Mouse (Mus musculus) kidney, adult 2 months (tissue): ENCODE measurements around the gene Uqcr11. TPM values are rescaled to one million over a fixed set of nuclear protein-coding genes. Genes with fewer than 3 reads are reported as not detected.
A peak's percentile ranks its signal among the peaks of the same experiment; 100 is the strongest.

ENCODE experiments used
- DNase-seq: peaks from one replicate; pipeline ENCODE4 v3.0.0; 2021
- H3K27ac ChIP-seq: fragments of 200-500 bp; 2 replicates; pipeline ENCODE4 v1.5.1; 2012; ENCODE audit warnings: low read depth, low read length, control low read depth, inconsistent platforms; ENCODE audit not compliant: insufficient read depth
- H3K27me3 ChIP-seq: fragments of 200-500 bp; replicated peaks from 2 replicates; pipeline ENCODE4 v1.6.1; 2012; ENCODE audit warnings: mild to moderate bottlenecking, moderate library complexity, low read length, inconsistent platforms; ENCODE audit not compliant: control insufficient read depth, insufficient read depth
- H3K36me3 ChIP-seq: fragments of 200-500 bp; 2 replicates; pipeline ENCODE4 v1.6.1; 2012; ENCODE audit warnings: mild to moderate bottlenecking, moderate library complexity, low read length, inconsistent platforms; ENCODE audit not compliant: control insufficient read depth, insufficient read depth
- H3K4me1 ChIP-seq: fragments of 200-500 bp; 2 replicates; pipeline ENCODE4 v1.6.1; 2011; ENCODE audit warnings: low read length; ENCODE audit not compliant: control insufficient read depth, insufficient read depth
- H3K4me3 ChIP-seq: fragments of 200-500 bp; 2 replicates; pipeline ENCODE4 v1.5.1; 2011; ENCODE audit warnings: mild to moderate bottlenecking, low read depth, low read length, control low read depth; ENCODE audit not compliant: insufficient read depth
- CTCF ChIP-seq: fragments of 200-500 bp; conservative IDR thresholded peaks from 2 replicates; pipeline ENCODE4 v1.5.1; 2011; ENCODE audit warnings: low read depth, mild to moderate bottlenecking, control low read depth, low read length, moderate library complexity, mixed read lengths; ENCODE audit not compliant: insufficient read depth, insufficient read length
- POLR2A ChIP-seq: fragments of 200-500 bp; IDR thresholded peaks from one replicate; pipeline ENCODE4 v1.6.1; 2011; ENCODE audit warnings: low read depth, low read length, control low read depth
- WGBS: fragments of 180-500 bp; shearing (Covaris S2); methylation state at CpG from one replicate; pipeline ENCODE4 v1.1.7; 2018; 5-methylcytosine and 5-hydroxymethylcytosine counted together
- polyA plus RNA-seq: library from polyadenylated mRNA; depleted of rRNA; stranded (reverse); fragments of >200 nt; gene quantifications from 2 replicates; pipeline ENCODE4 v1.2.3, GENCODE M21; 2012

Gene Uqcr11
- polyA plus RNA-seq, 1 experiment, result 3,968 TPM

GRCm38 (mm10) chr10:80435764-80436163 lies 29.1 kb upstream of the Uqcr11 start:
- no peak overlapping the region for H3K4me3 ChIP-seq
- DNase-seq, result no peak
- WGBS, result 49% methylated on average over 7 of the region's 7 CpGs
- TF ChIP-seq POLR2A (no peak), CTCF (no peak)
- H3K4me1 ChIP-seq, result 0 out of 2 replicates have a peak, but pooled peaks cover 8% of the 10 kb centered on the region
- no peak overlapping the region for H3K27ac ChIP-seq
- H3K36me3 ChIP-seq, result no peaks in the 10 kb centered on the region
- no peaks in the 10 kb centered on the region for H3K27me3 ChIP-seq

DNA sequence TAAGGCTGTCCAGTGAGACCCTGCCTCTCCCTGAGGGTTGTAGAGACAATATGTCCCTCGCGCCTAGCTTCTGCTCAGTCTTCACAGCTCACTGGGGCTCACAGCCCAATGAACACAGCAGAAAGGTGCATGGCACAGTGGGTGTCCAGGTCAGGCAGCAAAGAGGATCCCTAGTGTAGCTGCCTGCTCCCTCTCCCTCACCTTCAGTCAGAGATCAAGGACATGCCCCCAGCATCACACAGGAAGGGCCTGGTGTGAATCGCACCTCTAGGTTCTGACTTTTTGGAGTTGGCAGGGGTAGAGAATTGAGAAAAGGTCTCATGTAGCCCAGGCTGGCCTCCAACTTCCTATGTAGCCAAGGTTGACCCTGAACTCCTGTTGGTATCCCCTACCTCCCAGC lies 28.2 kb upstream of the Uqcr11 start:
- H3K36me3 ChIP-seq, result no peaks in the 10 kb centered on the region
- WGBS, result 72% methylated on average over 3 of the region's 3 CpGs
- TF ChIP-seq CTCF (no peak), POLR2A (no peak)
- H3K27me3 ChIP-seq, result no peaks in the 10 kb centered on the region
- no peak overlapping the region for H3K27ac ChIP-seq
- DNase-seq, result no peak
- H3K4me1 ChIP-seq, result 0 out of 2 replicates have a peak, but pooled peaks cover 8% of the 10 kb centered on the region
- H3K4me3 ChIP-seq, result no peak overlapping the region

- 13% methylated on average over 8 of the region's 8 CpGs for WGBS
- H3K4me1 ChIP-seq, result 0 out of 2 replicates have a peak, but pooled peaks cover 8% of the 10 kb centered on the region
- TF ChIP-seq POLR2A (no peak), CTCF (no peak)
- H3K27ac ChIP-seq, result no peak overlapping the region
- H3K4me3 ChIP-seq, result no peak overlapping the region
- no peaks in the 10 kb centered on the region for H3K36me3 ChIP-seq
- DNase-seq, result no peak
- no peaks in the 10 kb centered on the region for H3K27me3 ChIP-seq
Measured at GRCm38 (mm10) chr10:80434233-80434592, 27.6 kb upstream of the Uqcr11 start.

DNA sequence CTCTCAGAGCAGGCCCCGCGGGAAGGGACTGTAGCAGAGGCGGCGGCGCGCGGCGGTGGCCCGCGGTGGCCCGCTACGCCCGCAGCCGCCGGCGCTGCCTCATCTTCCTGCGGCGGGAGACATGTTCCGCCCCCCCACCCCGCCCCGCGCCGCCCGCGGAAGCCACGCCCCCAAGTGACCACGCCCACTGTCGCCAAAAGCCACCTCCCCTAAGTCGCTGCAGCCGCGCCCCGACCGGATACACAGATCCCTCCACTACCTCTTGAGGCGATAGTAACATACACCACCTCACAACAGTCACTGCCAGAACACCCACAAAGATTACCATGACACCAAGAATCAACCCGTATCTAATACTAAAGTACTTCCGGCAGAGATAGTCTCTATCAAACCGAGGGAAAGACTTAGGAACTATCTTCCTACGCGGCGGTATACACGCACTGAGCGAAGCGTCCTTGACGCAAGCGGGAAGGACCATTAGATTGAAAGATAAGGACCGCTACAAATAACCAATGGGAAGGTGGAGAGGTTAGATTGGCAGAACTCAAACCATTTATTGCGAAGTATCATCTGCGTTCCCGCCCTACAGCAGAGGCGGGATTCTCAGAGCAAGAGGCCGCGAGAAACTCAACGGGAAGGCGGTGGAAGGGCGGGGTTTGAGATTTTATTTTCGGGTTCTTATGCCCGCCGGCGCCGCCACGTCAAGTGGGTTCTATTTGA lies 27.0 kb upstream of the Uqcr11 start, which contains the start of gene Tcf3:
Gene Tcf3, minus strand, starts transcription at position 135 of the 720 bp plus-strand sequence.
- WGBS, result under 1% methylated on average over 61 of the region's 61 CpGs
- H3K27ac ChIP-seq, result peak within 1 kb of the TSS; percentile 100
- H3K4me1 ChIP-seq, result 0 out of 2 replicates have a peak, but pooled peaks cover 8% of the 10 kb centered on the region
- H3K4me3 ChIP-seq, result peak within 1 kb of the TSS; percentile 91
- DNase-seq, result peak; percentile 99
- H3K27me3 ChIP-seq, result no peaks in the 10 kb centered on the region
- no peak for TF ChIP-seq POLR2A
- TF ChIP-seq CTCF, result no peak
- no peaks in the 10 kb centered on the region for H3K36me3 ChIP-seq

DNA sequence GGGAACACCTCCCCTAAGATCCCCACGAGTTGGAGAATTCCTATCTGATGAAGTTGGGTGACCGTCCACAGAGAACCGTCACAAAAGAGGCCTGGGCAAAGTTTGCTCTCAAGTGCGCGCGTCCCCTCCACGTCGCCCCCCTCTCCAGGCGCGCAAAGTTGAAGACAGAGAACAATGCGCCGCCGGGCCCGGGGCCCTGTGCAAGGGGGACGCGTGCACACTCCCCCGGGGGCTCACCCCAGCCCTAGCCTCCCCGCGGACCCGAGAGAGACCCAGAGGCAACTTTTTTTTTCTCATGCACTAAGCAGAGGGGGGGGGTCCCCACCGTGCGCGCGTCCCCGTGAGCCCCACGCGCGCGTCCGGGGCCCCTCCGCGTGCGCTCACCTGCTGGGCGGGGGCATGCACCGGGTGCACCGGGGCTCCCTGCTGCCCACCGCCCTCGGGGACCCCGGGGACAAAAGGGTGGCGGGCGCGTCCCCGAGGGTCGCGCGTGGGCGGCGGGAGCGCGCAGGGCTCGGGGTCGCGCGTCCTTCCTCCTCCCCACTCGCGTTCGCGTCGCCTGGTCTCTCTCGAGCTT lies 26.4 kb upstream of the Uqcr11 start:
- TF ChIP-seq POLR2A, result no peak
- TF ChIP-seq CTCF, result no peak

DNA sequence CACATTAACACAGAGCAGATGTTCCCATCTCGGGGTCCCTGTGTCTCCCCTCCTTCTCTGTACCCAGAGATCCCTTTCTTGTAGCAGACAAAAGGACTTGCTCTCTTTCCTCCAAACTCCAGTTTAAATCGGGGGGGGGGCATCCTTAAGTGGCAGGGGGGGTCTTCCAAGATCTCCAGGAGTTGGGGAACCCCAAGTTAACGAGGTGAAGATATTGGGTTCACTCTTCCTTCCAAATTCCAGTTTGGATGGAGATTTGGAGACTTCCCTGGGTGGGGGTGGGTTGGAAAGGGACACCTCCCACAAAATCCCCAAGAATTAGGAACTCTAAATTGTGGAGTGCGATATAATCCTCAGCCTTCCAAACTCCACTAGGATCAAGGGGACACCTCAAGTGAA lies 25.8 kb upstream of the Uqcr11 start:
- no peaks in the 10 kb centered on the region for H3K27me3 ChIP-seq
- WGBS, result 3% methylated on average over 4 of the region's 4 CpGs
- H3K4me3 ChIP-seq, result peak overlapping the region; percentile 91
- no peak overlapping the region for H3K27ac ChIP-seq
- H3K36me3 ChIP-seq, result no peaks in the 10 kb centered on the region
- 0 out of 2 replicates have a peak, but pooled peaks cover 8% of the 10 kb centered on the region for H3K4me1 ChIP-seq
- no peak for DNase-seq
- TF ChIP-seq POLR2A (no peak), CTCF (no peak)

More for the DNA sequence above, 26.4 kb upstream of the Uqcr11 start:
- peak overlapping the region; percentile 91 for H3K4me3 ChIP-seq
- H3K4me1 ChIP-seq, result 0 out of 2 replicates have a peak, but pooled peaks cover 8% of the 10 kb centered on the region
- H3K27me3 ChIP-seq, result no peaks in the 10 kb centered on the region
- DNase-seq, result peak; percentile 24
- no peaks in the 10 kb centered on the region for H3K36me3 ChIP-seq
- 0 out of 2 replicates have a peak overlapping the region, but pooled peaks have one; percentile 61 for H3K27ac ChIP-seq
- WGBS, result under 1% methylated on average over 58 of the region's 60 CpGs

DNA sequence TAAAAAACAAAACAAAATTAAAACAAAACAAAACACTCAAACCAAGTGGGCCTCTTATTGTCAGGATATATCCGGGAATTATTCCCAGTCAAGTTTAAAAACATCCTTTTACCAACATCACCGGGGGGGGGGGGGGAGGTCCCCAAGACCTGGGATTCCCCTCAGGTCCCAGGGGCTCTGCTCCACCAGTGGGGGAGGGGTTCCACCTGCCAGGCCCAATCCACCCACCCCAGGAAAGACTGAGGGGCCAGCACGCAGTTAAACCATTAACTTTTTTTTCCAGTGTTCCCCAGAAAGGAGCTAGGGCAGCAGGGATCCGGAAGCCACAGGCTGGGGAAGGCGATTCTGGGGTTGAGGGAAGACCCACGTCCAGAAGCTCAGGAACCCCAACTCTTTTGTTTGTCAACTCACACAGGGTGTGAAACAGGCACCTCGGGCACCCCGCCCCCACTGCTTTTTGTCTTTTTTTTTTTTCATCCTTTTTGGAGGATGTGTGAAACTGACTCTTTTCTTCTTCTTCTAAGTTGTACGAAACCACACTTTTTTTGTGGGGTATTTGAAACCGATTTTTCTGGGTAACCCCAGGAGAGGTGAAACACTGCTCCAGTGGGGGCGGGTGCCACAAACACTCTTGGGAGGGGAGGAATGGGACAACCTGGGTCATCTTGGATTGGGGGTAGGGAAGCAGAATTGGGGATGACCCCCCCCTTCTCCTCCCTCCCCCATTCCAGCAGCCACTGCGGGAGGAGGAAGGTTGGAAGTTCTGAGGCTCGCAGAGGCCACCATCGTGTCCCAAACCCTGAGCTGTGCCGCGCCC lies 25.1 kb upstream of the Uqcr11 start:
- DNase-seq, result peak; percentile 15
- peak overlapping the region; percentile 91 for H3K4me3 ChIP-seq
- 20% methylated on average over 16 of the region's 16 CpGs for WGBS
- 0 out of 2 replicates have a peak, but pooled peaks cover 8% of the 10 kb centered on the region for H3K4me1 ChIP-seq
- no peak overlapping the region for H3K27ac ChIP-seq
- H3K27me3 ChIP-seq, result no peaks in the 10 kb centered on the region
- H3K36me3 ChIP-seq, result no peaks in the 10 kb centered on the region
- TF ChIP-seq CTCF (no peak), POLR2A (no peak)
